Mouse (Mus musculus) thymus, adult 2 months (tissue): Measurements from ENCODE around the gene Med23.

Experiments
- CTCF ChIP-seq: fragments of 200-500 bp; IDR thresholded peaks from 2 replicates; pipeline ENCODE4 v1.5.1; 2012; ENCODE audit warnings: mild to moderate bottlenecking, control low read depth, low read length, moderate library complexity, borderline replicate concordance; ENCODE audit not compliant: control insufficient read depth, poor library complexity, insufficient read depth; ENCODE audit errors: extremely low read depth
- POLR2A ChIP-seq: fragments of 200-500 bp; IDR thresholded peaks from 2 replicates; pipeline ENCODE4 v1.6.1; 2012; ENCODE audit warnings: mild to moderate bottlenecking, low read length, control low read depth, moderate library complexity; ENCODE audit not compliant: control insufficient read depth, poor library complexity, insufficient read depth; ENCODE audit errors: extremely low read depth

- TF ChIP-seq CTCF (no peak), POLR2A (no peak)
Measured at GRCm38 (mm10) chr10:24824621-24825020, 45.2 kb upstream of the Med23 start.
